Mouse (Mus musculus): ENCODE measurements at regions not wholly inside any gene's neighbourhood (a gene's known extent, or its start where the extent isn't known, plus 50 kb on each side); places are given as distances from the start of the nearest gene placed in this dataset.

- no peak for TF ChIP-seq CHD2 (IDR thresholded peaks at IDR 0.05; ENCODE audit: low read depth, low read length)
- no peak for TF ChIP-seq ZNF384 (IDR thresholded peaks at IDR 0.05; ENCODE audit: low read depth, low read length)
Observed at GRCm38 (mm10) chr14:76739836-76740597, 183.3 kb upstream of the Serp2 start.
